Mouse (Mus musculus): Measurements from ENCODE around the gene Tagln2. TPM values are rescaled to one million over a fixed set of nuclear protein-coding genes. Genes with fewer than 3 reads are reported as not detected.

Gene Tagln2
- polyA plus RNA-seq, 1 experiment = 18.0 TPM

- TF ChIP-seq POLR2A (IDR thresholded peaks at IDR 0.05; ENCODE audit: extremely low read depth, insufficient read depth, low read length) (no peak), CTCF (IDR thresholded peaks at IDR 0.05; ENCODE audit: extremely low read depth, insufficient read depth, low read length) (no peak)
- no peak overlapping the region for H3K4me3 ChIP-seq (ENCODE audit: insufficient read depth, low read length)
These were observed 9.4 kb downstream of the Tagln2 start for GRCm38 (mm10) chr1:172509235-172509634.

GRCm38 (mm10) chr1:172509983-172510382, 10.1 kb downstream of the Tagln2 start:
- H3K27ac ChIP-seq (ENCODE audit: insufficient read depth, low read length) = no peak overlapping the region
- H3K4me1 ChIP-seq (ENCODE audit: control insufficient read depth, insufficient read depth, low read length) = no peaks in the 10 kb centered on the region
- TF ChIP-seq CTCF (IDR thresholded peaks at IDR 0.05; ENCODE audit: extremely low read depth, insufficient read depth, low read length) (no peak), POLR2A (IDR thresholded peaks at IDR 0.05; ENCODE audit: extremely low read depth, insufficient read depth, low read length) (no peak)
- H3K4me3 ChIP-seq (ENCODE audit: insufficient read depth, low read length) = no peak overlapping the region

More at GRCm38 (mm10) chr1:172509235-172509634, 9.4 kb downstream of the Tagln2 start:
- Histone ChIP-seq H3K27ac (ENCODE audit: insufficient read depth, low read length) (no peak overlapping the region), H3K4me1 (ENCODE audit: control insufficient read depth, insufficient read depth, low read length) (no peaks in the 10 kb centered on the region)

DNA sequence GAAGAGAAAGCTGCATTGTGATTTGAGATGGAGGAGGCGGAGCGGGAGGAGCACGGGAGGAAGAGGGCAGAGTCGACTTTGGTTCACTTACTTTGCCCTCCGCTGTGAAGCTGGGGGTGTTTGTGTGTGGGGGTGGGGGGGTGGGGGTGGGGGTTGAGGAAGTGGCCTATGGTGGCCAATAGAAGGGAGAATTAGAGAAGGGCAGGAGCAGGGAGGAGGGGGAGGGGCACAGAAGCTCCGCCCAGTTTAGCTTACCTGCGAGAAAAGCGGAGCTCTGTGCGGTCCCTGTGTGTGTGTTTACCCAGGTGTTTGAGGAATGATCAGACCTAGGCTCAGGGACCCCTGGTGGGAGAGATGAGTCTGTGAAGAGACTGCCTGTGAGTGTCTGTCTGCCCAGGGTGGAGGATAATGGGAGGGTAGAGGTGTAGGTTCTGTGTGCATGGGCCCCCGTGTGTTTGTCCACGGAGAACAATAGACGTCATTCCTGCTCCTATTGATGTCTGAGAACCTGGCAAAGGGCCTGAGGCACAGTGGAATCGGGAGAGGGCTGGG, 10.7 kb downstream of the Tagln2 start:
- Histone ChIP-seq H3K27ac (ENCODE audit: insufficient read depth, low read length) (no peak overlapping the region), H3K4me3 (ENCODE audit: insufficient read depth, low read length) (no peak overlapping the region), H3K4me1 (ENCODE audit: control insufficient read depth, insufficient read depth, low read length) (no peaks in the 10 kb centered on the region)
- TF ChIP-seq POLR2A (IDR thresholded peaks at IDR 0.05; ENCODE audit: extremely low read depth, insufficient read depth, low read length) (no peak), CTCF (IDR thresholded peaks at IDR 0.05; ENCODE audit: extremely low read depth, insufficient read depth, low read length) (no peak)

DNA sequence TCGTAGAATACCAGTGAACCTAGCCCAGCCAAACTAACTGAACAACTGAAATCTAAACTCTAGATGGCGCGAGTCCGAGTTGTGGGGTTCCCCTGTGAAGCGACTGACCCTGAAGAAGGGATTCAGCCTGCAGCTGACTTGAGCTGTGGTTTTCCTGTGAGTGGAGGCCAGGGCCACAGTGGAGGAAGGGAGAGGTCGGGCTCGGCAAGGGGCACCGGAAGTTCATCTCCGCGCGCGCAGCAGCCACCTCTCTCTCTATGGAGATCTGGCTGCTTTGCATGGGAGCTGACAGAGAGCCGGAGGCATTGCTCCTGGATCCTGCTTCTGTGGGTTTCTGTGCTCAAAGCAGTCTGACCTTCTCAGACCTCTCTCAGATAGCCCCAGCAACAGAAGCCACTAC, 13.1 kb downstream of the Tagln2 start:
- Histone ChIP-seq H3K27ac (ENCODE audit: insufficient read depth, low read length) (0 out of 2 replicates have a peak overlapping the region, but pooled peaks have one; percentile 17), H3K4me1 (ENCODE audit: control insufficient read depth, insufficient read depth, low read length) (no peaks in the 10 kb centered on the region), H3K4me3 (ENCODE audit: insufficient read depth, low read length) (no peak overlapping the region)
- TF ChIP-seq CTCF (IDR thresholded peaks at IDR 0.05; ENCODE audit: extremely low read depth, insufficient read depth, low read length) (no peak), POLR2A (IDR thresholded peaks at IDR 0.05; ENCODE audit: extremely low read depth, insufficient read depth, low read length) (no peak)

- no peaks in the 10 kb centered on the region for H3K4me1 ChIP-seq (ENCODE audit: control insufficient read depth, insufficient read depth, low read length)
- no peak overlapping the region for H3K27ac ChIP-seq (ENCODE audit: insufficient read depth, low read length)
- TF ChIP-seq POLR2A (IDR thresholded peaks at IDR 0.05; ENCODE audit: extremely low read depth, insufficient read depth, low read length) = no peak
- no peak for TF ChIP-seq CTCF (IDR thresholded peaks at IDR 0.05; ENCODE audit: extremely low read depth, insufficient read depth, low read length)
- no peak overlapping the region for H3K4me3 ChIP-seq (ENCODE audit: insufficient read depth, low read length)
These were observed 13.8 kb downstream of the Tagln2 start for GRCm38 (mm10) chr1:172513525-172514212.

- H3K27ac ChIP-seq (ENCODE audit: insufficient read depth, low read length) = no peak overlapping the region
- no peaks in the 10 kb centered on the region for H3K4me1 ChIP-seq (ENCODE audit: control insufficient read depth, insufficient read depth, low read length)
- no peak overlapping the region for H3K4me3 ChIP-seq (ENCODE audit: insufficient read depth, low read length)
- TF ChIP-seq CTCF (IDR thresholded peaks at IDR 0.05; ENCODE audit: extremely low read depth, insufficient read depth, low read length) (no peak), POLR2A (IDR thresholded peaks at IDR 0.05; ENCODE audit: extremely low read depth, insufficient read depth, low read length) (no peak)
These were observed 14.3 kb downstream of the Tagln2 start for GRCm38 (mm10) chr1:172514213-172514529.

DNA sequence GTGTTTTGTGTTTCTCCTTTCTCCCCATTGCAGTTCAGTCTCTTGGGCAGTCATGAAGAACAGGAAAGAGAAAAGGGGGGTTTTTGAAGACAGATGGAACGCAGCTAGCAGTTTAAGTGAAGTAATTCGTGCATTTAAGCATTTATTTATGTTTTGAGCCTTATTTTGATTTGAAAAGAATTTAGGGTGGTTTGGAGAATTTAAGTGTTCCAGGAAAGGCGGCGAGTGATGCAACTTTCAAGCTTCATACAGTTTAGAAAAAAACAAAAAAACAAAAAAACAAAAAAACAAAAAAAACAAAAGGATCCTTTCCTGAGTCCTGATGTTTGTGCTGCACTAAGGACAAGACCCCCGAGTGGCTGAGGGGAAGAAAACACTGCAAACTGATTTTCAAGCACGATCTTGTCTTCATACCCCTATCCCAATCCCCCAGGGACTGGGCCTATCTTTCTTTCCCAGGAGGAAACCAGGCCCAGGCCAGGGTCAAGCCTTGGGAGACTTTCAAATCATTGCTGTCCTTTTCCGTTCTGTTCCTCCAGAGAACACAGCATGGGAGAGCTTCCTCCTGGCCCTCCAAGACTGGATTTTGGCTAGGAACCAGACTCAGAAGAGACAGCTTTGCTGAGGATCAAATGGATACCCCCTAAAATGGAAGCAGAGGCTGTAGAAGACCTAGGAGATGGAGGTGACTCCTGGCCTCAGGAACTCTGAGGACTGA, 14.9 kb downstream of the Tagln2 start:
- TF ChIP-seq CTCF (IDR thresholded peaks at IDR 0.05; ENCODE audit: extremely low read depth, insufficient read depth, low read length) (no peak), POLR2A (IDR thresholded peaks at IDR 0.05; ENCODE audit: extremely low read depth, insufficient read depth, low read length) (no peak)
- H3K27ac ChIP-seq (ENCODE audit: insufficient read depth, low read length) = no peak overlapping the region
- no peak overlapping the region for H3K4me3 ChIP-seq (ENCODE audit: insufficient read depth, low read length)
- no peaks in the 10 kb centered on the region for H3K4me1 ChIP-seq (ENCODE audit: control insufficient read depth, insufficient read depth, low read length)

DNA sequence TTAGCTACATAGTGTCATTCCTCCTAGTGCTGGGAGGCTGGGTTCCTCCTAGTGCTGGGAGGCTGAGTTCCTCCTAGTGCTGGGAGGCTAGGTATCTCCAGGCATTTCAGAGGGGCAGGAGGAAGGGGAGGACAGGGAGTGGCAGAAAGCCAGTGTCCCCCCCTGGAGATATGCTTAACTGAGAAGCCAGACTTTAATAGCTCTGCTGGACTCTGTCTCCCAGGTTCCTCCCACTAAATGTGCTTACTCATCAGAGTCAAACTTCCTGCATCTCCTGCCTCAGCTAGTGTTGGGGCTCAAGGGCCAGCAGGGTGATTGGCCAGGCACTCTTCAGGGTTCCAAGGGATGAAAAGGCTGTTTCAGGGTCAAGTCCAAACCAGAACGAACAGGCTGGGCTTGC, 15.5 kb downstream of the Tagln2 start:
- H3K4me3 ChIP-seq (ENCODE audit: insufficient read depth, low read length) = no peak overlapping the region
- H3K4me1 ChIP-seq (ENCODE audit: control insufficient read depth, insufficient read depth, low read length) = no peaks in the 10 kb centered on the region
- no peak for TF ChIP-seq POLR2A (IDR thresholded peaks at IDR 0.05; ENCODE audit: extremely low read depth, insufficient read depth, low read length)
- TF ChIP-seq CTCF (IDR thresholded peaks at IDR 0.05; ENCODE audit: extremely low read depth, insufficient read depth, low read length) = no peak
- no peak overlapping the region for H3K27ac ChIP-seq (ENCODE audit: insufficient read depth, low read length)

GRCm38 (mm10) chr1:172518013-172518412, 18.2 kb downstream of the Tagln2 start:
- H3K4me1 ChIP-seq (ENCODE audit: control insufficient read depth, insufficient read depth, low read length) = no peaks in the 10 kb centered on the region
- TF ChIP-seq CTCF (IDR thresholded peaks at IDR 0.05; ENCODE audit: extremely low read depth, insufficient read depth, low read length) (0 out of 2 replicates have a peak, but pooled peaks have one; percentile 19), POLR2A (IDR thresholded peaks at IDR 0.05; ENCODE audit: extremely low read depth, insufficient read depth, low read length) (no peak)
- H3K4me3 ChIP-seq (ENCODE audit: insufficient read depth, low read length) = no peak overlapping the region
- no peak overlapping the region for H3K27ac ChIP-seq (ENCODE audit: insufficient read depth, low read length)

- no peak overlapping the region for H3K4me3 ChIP-seq (ENCODE audit: insufficient read depth, low read length)
- no peak for TF ChIP-seq CTCF (IDR thresholded peaks at IDR 0.05; ENCODE audit: extremely low read depth, insufficient read depth, low read length)
- H3K4me1 ChIP-seq (ENCODE audit: control insufficient read depth, insufficient read depth, low read length) = no peaks in the 10 kb centered on the region
- H3K27ac ChIP-seq (ENCODE audit: insufficient read depth, low read length) = no peak overlapping the region
These were observed 19.8 kb downstream of the Tagln2 start for GRCm38 (mm10) chr1:172519644-172520043.

Measured in cortical plate, adult 2 months (tissue).